Mouse (Mus musculus): ENCODE measurements around the gene Olfr456. TPM values are rescaled to one million over a fixed set of nuclear protein-coding genes. Genes with fewer than 3 reads are reported as not detected.

Olfr456 gene
- not detected in 2 replicates for polyA plus RNA-seq (2012; rRNA removed)

DNA sequence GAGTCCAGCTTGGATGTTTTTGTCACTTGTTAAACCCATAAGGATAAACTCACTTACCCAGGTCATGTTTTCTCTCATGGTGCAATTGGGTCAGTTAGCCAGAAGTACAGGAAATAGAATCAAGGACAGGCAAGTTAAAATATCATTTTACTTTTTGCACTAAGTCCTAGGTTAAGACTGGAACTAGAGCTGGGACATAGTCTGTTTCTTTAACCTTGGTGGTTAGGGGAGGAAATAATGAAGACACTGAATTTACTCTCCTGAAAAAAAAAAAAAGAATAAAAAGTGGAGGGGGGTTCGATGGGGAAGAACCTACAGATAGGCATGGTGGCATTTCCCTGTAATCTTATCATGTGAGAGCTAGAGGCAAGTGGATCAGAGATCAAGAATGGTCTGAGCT is at the start of gene Olfr456:
Gene Olfr456, minus strand, starts transcription at position 101 of the 400 bp plus-strand sequence.

GRCm38 (mm10) chr6:42476235-42476634 is 10.8 kb downstream of the Olfr456 start, which contains the start of gene Olfr457:
TSS of gene Olfr457 (minus strand) at chr6:42476335.

DNA sequence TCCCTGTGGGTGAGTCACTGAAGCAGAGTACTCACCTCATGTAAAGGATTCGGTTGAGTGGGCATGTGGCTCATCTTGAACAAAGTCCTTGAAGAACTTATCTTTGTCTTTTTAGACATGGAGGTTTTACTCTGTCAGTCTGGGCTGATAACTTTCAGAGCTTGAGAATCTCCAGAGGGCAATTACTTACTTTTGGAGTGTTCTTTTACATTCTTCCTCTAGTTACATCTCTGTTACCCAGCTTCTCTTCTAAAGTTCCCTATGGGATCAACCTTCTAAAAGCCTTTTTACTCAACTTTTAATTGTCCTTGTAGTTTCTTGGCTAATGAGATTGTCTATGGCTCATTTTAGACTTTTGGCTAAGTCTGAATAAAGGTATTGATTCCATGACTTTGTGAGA is 21.9 kb downstream of the Olfr456 start, which contains the start of gene Olfr458:
Gene Olfr458, minus strand, starts transcription at position 101 of the 400 bp plus-strand sequence.

Other genes with a start within 250 kb of the Olfr456 start
- gene Gstk1, start 241.3 kb downstream of the Olfr456 start, polyA plus RNA-seq (2012; rRNA removed): 10.6 and 11.0 TPM in 2 replicates
- gene Tmem139, start 225.2 kb downstream of the Olfr456 start, polyA plus RNA-seq (2012; rRNA removed): 0.16 and 0.34 TPM in 2 replicates
- 84.5 and 96.7 TPM in 2 replicates for gene Casp2, start 222.2 kb downstream of the Olfr456 start, polyA plus RNA-seq (2012; rRNA removed)
- gene Clcn1, start 200.5 kb downstream of the Olfr456 start, polyA plus RNA-seq (2012; rRNA removed): 10.5 and 11.9 TPM in 2 replicates
- 27.0 and 29.4 TPM in 2 replicates for gene Fam131b, start 162.6 kb downstream of the Olfr456 start, polyA plus RNA-seq (2012; rRNA removed)
- gene Zyx, start 137.6 kb downstream of the Olfr456 start, polyA plus RNA-seq (2012; rRNA removed): 57.3 and 77.9 TPM in 2 replicates
- gene Epha1, start 113.9 kb downstream of the Olfr456 start, polyA plus RNA-seq (2012; rRNA removed): 0.47 and 2.9 TPM in 2 replicates
- gene Tas2r143, start 87.0 kb downstream of the Olfr456 start, polyA plus RNA-seq (2012; rRNA removed): not detected in 2 replicates
- gene Tas2r135, start 81.8 kb downstream of the Olfr456 start, polyA plus RNA-seq (2012; rRNA removed): 0.07 TPM in 1 of 2 replicates, not detected in the other
- gene Tas2r126, start 52.7 kb downstream of the Olfr456 start, polyA plus RNA-seq (2012; rRNA removed): not detected in 2 replicates
- gene Olfr458, start 22.0 kb downstream of the Olfr456 start, polyA plus RNA-seq (2012; rRNA removed): not detected in 2 replicates
- gene Olfr457, start 10.9 kb downstream of the Olfr456 start, polyA plus RNA-seq (2012; rRNA removed): not detected in 2 replicates
- gene Olfr455, start 60.4 kb upstream of the Olfr456 start, polyA plus RNA-seq (2012; rRNA removed): not detected in 2 replicates
- gene Tcaf3, start 110.5 kb upstream of the Olfr456 start, polyA plus RNA-seq (2012; rRNA removed): not detected in 2 replicates
- 1.4 and 2.1 TPM in 2 replicates for gene Tcaf2, start 158.0 kb upstream of the Olfr456 start, polyA plus RNA-seq (2012; rRNA removed)
- 138 and 142 TPM in 2 replicates for gene Tcaf1, start 222.9 kb upstream of the Olfr456 start, polyA plus RNA-seq (2012; rRNA removed)

Measured in central nervous system, embryonic 14 days (tissue).